Mouse (Mus musculus) erythroblast, embryonic 14.5 days (primary cell): ENCODE measurements around the gene Plekha4. TPM values are rescaled to one million over a fixed set of nuclear protein-coding genes. Genes with fewer than 3 reads are reported as not detected.

Source experiments
- H3K27me3 ChIP-seq: 2 replicates; pipeline ENCODE4 v1.6.1; 2012; ENCODE audit warnings: inconsistent platforms; ENCODE audit not compliant: control insufficient read depth
- H3K36me3 ChIP-seq: 2 replicates; pipeline ENCODE4 v1.6.1; 2012; ENCODE audit warnings: mild to moderate bottlenecking, inconsistent platforms; ENCODE audit not compliant: control insufficient read depth
- H3K4me1 ChIP-seq: 2 replicates; pipeline ENCODE4 v1.6.1; 2012; ENCODE audit warnings: inconsistent platforms; ENCODE audit not compliant: control insufficient read depth
- H3K4me3 ChIP-seq: replicated peaks from 2 replicates; pipeline ENCODE3; 2012; ENCODE audit warnings: moderate library complexity, mild to moderate bottlenecking, inconsistent platforms
- H3K9me3 ChIP-seq: 2 replicates; pipeline ENCODE4 v1.6.1; 2012; ENCODE audit warnings: low read length, inconsistent platforms, mixed read lengths; ENCODE audit not compliant: control insufficient read depth
- GATA1 ChIP-seq: IDR thresholded peaks from 2 replicates; pipeline ENCODE4 v1.6.1; 2012; ENCODE audit warnings: low read length, inconsistent platforms, mixed read lengths
- TAL1 ChIP-seq: IDR thresholded peaks from 3 replicates; pipeline ENCODE4 v1.6.1; 2012; ENCODE audit warnings: low read length, inconsistent platforms, mixed read lengths
- polyA plus RNA-seq: library from polyadenylated mRNA; stranded (reverse); fragments of >175 nt; gene quantifications from 2 replicates; pipeline ENCODE4 v1.2.3, GENCODE M21; 2012

Gene Plekha4
- polyA plus RNA-seq, 1 experiment: 1.0 TPM

DNA sequence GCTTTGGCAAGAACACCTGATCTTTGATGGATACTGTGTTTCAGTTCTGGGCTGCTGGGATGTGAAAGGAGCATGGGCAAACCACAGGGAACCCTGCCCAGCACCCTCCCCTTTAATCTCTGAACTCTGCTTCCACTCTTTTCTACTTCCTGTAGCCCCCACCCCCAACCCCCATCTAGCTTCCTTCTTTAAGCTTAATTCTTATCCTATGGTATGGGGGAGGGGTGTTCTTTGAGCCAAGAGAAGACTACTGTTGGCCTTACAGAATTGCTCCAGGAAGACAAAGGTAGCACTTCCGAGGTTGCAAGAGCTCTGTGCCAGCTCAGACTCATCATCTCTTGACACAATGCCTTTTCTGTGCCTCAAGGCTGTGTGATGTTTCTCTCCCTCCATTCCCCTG is 45.8 kb downstream of the Plekha4 start:
- H3K9me3 ChIP-seq: no peaks in the 10 kb centered on the region
- H3K36me3 ChIP-seq: peaks cover 33% of the 10 kb centered on the region
- no peak for TF ChIP-seq GATA1
- TF ChIP-seq TAL1: no peak
- no peaks in the 10 kb centered on the region for H3K27me3 ChIP-seq
- no peak overlapping the region for H3K4me3 ChIP-seq
- peaks cover 61% of the 10 kb centered on the region for H3K4me1 ChIP-seq

DNA sequence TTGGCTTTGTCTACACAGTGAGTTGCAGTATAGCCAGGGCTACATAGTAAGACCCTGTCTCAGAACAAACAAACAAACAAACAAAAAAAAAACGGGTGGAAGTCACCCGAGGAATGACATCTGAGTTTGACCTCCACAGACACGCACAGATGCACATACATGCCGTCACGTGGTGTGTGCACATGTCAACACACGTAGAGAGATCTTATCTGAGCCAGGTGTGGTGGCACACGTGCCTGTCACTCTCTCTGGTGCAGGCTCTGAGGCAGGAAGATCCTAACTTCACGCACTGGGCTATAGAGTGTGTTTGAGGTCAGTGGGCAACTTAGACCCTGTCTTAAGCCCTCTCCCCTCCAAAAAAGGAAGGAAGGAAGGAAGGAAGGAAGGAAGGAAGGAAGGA is 47.8 kb downstream of the Plekha4 start:
- H3K27me3 ChIP-seq: no peaks in the 10 kb centered on the region
- peaks cover 45% of the 10 kb centered on the region for H3K36me3 ChIP-seq
- no peaks in the 10 kb centered on the region for H3K9me3 ChIP-seq
- H3K4me1 ChIP-seq: peaks cover 41% of the 10 kb centered on the region
- H3K4me3 ChIP-seq: peak overlapping the region; percentile 53
- TF ChIP-seq TAL1: no peak
- TF ChIP-seq GATA1: no peak

DNA sequence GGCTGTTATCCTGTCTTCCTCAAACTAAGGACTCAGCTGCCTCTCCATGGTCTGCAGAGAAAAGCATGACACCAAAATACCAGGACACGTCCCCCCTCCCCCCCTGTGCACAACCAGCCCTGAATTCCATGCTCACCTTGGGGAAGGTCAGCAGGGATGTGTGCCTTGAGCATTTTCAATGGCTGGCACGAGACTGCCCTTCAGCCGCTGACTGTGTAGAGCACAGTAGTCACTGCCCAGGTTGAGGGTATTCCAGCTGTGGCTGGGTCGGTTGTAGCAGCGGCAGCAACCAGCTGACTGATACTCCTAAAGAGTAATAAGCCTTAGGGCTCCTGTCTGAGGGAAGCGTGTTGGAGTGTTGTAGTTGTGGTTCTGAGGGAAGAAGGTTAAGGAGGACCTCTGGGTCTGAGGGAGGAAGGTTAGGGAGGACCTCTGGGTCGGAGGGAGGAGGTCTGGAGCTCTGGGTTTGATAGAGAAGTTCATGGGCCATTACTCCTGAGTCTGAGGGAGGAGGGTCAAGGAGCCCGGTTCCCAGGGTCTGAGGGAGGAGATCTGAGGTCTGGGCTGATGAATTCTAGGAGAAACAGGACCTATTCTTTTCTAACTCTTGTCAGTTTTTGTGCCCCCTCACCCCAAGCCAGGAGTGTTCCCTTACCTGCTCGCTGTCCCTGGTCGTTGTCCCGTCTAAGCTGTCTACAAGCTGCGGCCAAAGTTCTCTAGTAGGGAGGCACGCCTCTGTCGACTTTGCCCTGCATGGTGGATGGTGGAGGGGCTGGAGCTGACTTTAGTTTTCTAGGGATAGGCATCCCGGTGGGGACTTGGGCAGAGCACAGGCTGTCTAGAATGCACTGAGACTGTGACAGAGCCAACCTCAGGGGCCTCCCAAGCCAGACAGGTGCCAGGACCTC is 48.6 kb downstream of the Plekha4 start:
- H3K4me1 ChIP-seq: peaks cover 33% of the 10 kb centered on the region
- TF ChIP-seq GATA1: no peak
- no peak for TF ChIP-seq TAL1
- peaks cover 43% of the 10 kb centered on the region for H3K36me3 ChIP-seq
- no peaks in the 10 kb centered on the region for H3K9me3 ChIP-seq
- H3K27me3 ChIP-seq: no peaks in the 10 kb centered on the region
- H3K4me3 ChIP-seq: peak overlapping the region; percentile 53

DNA sequence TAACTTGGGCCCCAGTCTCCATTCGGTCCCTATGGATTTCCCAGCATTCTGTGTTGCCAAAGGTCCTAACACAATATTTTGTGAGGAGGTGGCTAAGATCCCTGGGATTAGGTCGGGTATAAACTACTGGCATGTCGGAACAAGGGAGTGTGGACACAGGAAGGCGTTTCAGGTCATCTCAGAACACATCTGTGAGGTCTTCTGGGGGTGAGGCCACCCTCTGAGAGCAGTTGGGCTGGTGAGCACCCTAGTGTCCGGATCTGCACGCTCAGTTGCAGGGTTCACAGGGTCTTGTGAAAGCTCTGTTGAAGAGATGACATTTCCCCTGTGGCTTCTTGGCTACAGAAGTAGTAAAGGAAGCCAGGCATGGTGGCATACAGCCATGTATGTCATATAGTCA is 59.8 kb downstream of the Plekha4 start:
- Histone ChIP-seq H3K36me3 (peaks cover 46% of the 10 kb centered on the region), H3K4me1 (peaks cover 8% of the 10 kb centered on the region), H3K4me3 (no peak overlapping the region), H3K9me3 (no peaks in the 10 kb centered on the region), H3K27me3 (no peaks in the 10 kb centered on the region)
- TF ChIP-seq TAL1 (no peak), GATA1 (no peak)

DNA sequence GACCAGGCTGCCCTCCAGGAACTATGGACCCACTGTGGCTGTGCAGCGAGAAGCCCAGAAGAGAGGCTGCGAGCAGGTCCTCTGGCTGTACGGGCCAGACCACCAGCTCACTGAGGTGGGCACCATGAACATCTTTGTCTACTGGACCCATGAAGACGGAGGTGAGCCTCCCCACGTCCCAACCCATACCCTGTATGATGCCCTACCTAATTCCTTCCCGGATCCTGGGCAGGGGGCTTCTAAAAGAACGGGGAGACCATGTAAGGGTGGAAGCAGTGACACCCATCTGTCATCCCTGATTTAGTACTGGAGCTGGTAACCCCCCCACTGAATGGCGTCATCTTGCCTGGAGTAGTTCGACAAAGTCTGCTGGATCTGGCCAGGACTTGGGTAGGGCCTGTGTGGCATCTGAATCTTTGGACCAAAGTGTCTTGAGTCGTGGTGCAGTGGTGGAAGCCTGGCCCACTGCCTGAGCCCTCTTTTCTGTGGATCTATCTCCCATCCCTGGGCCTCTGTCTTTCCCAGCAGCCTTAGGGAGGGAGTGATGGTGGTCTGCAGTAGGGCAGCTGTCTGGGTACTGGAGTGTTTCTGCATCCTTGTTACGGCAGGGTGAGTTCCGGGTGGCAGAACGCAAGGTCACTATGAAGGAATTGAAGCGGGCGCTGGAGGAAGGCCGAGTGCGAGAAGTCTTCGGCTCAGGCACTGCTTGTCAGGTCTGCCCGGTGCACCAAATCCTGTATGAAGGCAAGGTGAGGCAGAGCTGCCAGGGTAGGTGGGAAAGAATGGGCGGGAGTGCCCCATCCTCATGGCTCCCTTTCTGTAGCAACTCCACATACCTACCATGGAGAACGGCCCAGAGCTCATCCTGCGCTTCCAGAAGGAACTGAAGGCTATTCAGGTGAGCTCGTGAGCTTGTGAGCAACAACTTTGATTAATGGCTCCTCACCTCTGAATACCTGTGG is 61.8 kb downstream of the Plekha4 start:
- H3K9me3 ChIP-seq: no peaks in the 10 kb centered on the region
- no peak for TF ChIP-seq TAL1
- no peak for TF ChIP-seq GATA1
- no peaks in the 10 kb centered on the region for H3K27me3 ChIP-seq
- H3K4me3 ChIP-seq: no peak overlapping the region
- peaks cover 39% of the 10 kb centered on the region for H3K36me3 ChIP-seq
- H3K4me1 ChIP-seq: peaks cover 8% of the 10 kb centered on the region

DNA sequence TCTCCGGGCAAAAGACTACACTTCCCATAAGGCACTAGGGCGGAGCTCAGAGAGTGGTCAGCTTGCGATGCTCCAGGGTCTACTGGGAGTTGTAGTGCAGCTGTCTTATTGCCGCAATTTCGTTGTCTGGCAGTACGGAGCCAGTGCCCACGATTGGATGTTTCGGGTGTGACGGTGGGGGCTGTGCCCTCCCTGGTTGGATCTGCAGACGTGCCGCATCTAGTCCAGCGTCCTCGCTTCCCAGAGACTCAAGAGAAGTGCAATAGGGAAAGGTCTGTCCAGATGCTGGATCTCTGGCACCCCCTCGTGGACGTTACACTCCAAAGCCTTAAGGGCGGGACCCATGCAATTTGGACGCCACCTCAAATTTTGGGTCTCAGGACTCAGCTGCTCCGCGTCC is 63.0 kb downstream of the Plekha4 start:
- H3K9me3 ChIP-seq: no peaks in the 10 kb centered on the region
- peaks cover 37% of the 10 kb centered on the region for H3K36me3 ChIP-seq
- H3K4me1 ChIP-seq: peaks cover 9% of the 10 kb centered on the region
- peak overlapping the region; percentile 63 for H3K4me3 ChIP-seq
- no peaks in the 10 kb centered on the region for H3K27me3 ChIP-seq
- TF ChIP-seq TAL1 (no peak), GATA1 (no peak)

DNA sequence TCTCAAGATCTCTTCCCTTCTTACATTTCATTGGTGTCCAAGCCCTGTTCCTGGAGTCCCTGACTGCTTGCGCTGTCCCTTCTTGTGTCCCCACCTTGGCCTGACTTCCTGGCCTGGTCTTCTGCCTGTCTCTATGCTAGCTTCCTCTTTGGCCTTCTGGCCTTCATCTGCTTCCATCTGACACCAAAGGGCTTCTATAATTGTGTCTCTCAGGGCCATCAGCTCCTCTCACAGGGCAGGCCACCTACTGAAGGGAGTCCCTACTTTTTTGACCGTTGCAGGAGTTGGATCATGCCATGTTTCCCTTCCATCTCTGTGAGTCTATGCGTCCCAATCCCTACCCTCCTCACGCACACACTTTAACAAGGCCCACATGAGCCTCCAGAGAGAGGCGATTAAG is 63.8 kb downstream of the Plekha4 start:
- H3K4me1 ChIP-seq: peaks cover 11% of the 10 kb centered on the region
- no peaks in the 10 kb centered on the region for H3K27me3 ChIP-seq
- H3K36me3 ChIP-seq: peaks cover 31% of the 10 kb centered on the region
- no peaks in the 10 kb centered on the region for H3K9me3 ChIP-seq
- no peak overlapping the region for H3K4me3 ChIP-seq
- no peak for TF ChIP-seq GATA1
- TF ChIP-seq TAL1: no peak

DNA sequence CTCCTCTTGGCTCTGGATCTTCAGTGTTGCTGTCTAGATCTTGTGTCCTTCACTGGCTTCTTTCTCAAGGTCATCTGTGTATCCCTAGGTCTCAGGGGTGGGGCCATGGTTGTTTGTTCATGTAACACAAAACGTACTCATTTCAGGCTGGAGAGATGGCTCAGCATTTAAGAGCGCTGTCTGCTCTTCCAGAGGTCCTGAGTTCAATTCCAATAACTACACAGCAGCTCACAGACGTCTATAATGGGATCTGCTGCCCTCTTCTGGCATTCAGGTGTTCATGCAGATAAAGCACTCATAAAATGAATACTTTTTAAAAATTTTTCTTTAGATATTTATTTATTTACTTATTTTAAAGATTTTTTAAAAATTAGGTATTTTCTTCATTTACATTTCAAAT is 64.7 kb downstream of the Plekha4 start:
- H3K4me1 ChIP-seq: peaks cover 11% of the 10 kb centered on the region
- H3K4me3 ChIP-seq: no peak overlapping the region
- H3K9me3 ChIP-seq: no peaks in the 10 kb centered on the region
- H3K36me3 ChIP-seq: peaks cover 21% of the 10 kb centered on the region
- TF ChIP-seq GATA1 (no peak), TAL1 (no peak)
- H3K27me3 ChIP-seq: no peaks in the 10 kb centered on the region

DNA sequence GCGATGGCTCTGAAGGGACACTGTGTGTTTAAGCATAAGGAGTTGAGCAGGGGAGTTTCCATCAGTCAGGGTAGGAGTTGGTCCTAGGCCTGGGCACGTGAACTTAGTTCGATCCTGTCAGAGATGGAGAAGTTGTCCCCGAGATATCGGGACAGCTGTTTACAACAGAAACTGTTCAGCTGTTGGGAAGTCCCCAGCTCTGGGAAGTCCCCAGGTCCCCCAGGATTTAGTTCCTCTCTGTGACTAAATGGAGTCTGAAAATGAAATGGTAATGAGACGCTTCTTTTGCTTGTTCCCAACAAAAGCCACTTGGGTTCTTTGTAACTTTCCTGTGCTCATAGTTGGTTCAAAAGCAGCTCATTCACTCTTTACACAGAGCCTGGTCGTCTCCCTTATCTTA is 65.8 kb downstream of the Plekha4 start:
- Histone ChIP-seq H3K27me3 (no peaks in the 10 kb centered on the region), H3K4me1 (peaks cover 11% of the 10 kb centered on the region), H3K9me3 (no peaks in the 10 kb centered on the region), H3K36me3 (peaks cover 13% of the 10 kb centered on the region), H3K4me3 (no peak overlapping the region)
- no peak for TF ChIP-seq GATA1
- no peak for TF ChIP-seq TAL1
